Mouse (Mus musculus): ENCODE data around the gene Fstl4.

- TF ChIP-seq POLR2A (IDR thresholded peaks at IDR 0.05; ENCODE audit: insufficient read depth, low read depth, low read length) (no peak), CTCF (IDR thresholded peaks at IDR 0.05) (no peak)
Observed at GRCm38 (mm10) chr11:53140722-53141400, 376.4 kb downstream of the Fstl4 start.
